ENCODE assay signal across 22 mouse cellular contexts in genomic region chr9:16512005-16512404, GRCm38 (mm10). TPM values are rescaled to one million over a fixed set of nuclear protein-coding genes. Genes with fewer than 3 reads are reported as not detected.
DNase-seq lines count a peak whose midpoint lies in the region; ATAC-seq and TF ChIP-seq lines count a peak whose summit lies in the region.
"Had no signal": no experiment of that assay in that cellular context is flagged by ENCODE, and none has a peak within 500 bp of the region (broad histone marks: within the 10 kb centered on the region; RNA-seq: fewer than 3 reads in every experiment).

No protein-coding gene starts in this region.

- H3K4me2 ChIP-seq in hindbrain, postnatal 0 days (ENCODE audit: low read depth, low read length), result no peak overlapping the region
- H3K4me2 ChIP-seq: embryonic facial prominence, embryonic 12.5 days; forebrain, embryonic 12.5 days; heart, embryonic 15.5 days; limb, embryonic 15.5 days had no signal

- DNase-seq in hindbrain, postnatal 0 days (ENCODE audit: low spot score), result peak; percentile 30
- no peak for DNase-seq in hindbrain, embryonic 10.5 days (ENCODE audit: low spot score)
- peak; percentile 8 for DNase-seq in lung, postnatal 36 days
- no peak for DNase-seq in lung, postnatal 25 days (ENCODE audit: low spot score)
- DNase-seq in brain, adult 2 months (ENCODE audit: low read depth, low spot score), result peak; percentile 21
- DNase-seq in brain, embryonic 14.5 days (ENCODE audit: low read depth), result peak; percentile 43
- no peak for DNase-seq in left cerebral cortex, postnatal 14 days (ENCODE audit: low spot score in 2 of 2)
- DNase-seq: cerebellum, adult 2 months; cerebellum, postnatal 25 days; gastrocnemius, postnatal 36 days; kidney, postnatal 4 days; retina, postnatal 1 day; right cerebral cortex, postnatal 25 days; spleen, adult 18-20 months had no signal

- no peaks in the 10 kb centered on the region for H3K9me3 ChIP-seq in hindbrain, postnatal 0 days (ENCODE audit: low read length)
- H3K9me3 ChIP-seq in hindbrain, embryonic 10.5 days, result no peaks in the 10 kb centered on the region
- H3K9me3 ChIP-seq: embryonic facial prominence, embryonic 12.5 days; forebrain, embryonic 12.5 days; heart, embryonic 15.5 days; limb, embryonic 15.5 days had no signal

- intact Hi-C loops in left cerebral cortex, postnatal 14 days (cut with DNase I), result no loop called here

- WGBS in hindbrain, postnatal 0 days, result 32% methylated on average over 1 of the region's 1 CpGs
- 55% methylated on average over 1 of the region's 1 CpGs for WGBS in hindbrain, embryonic 10.5 days

- H3K27ac ChIP-seq in hindbrain, postnatal 0 days, result no peak overlapping the region
- H3K27ac ChIP-seq in hindbrain, embryonic 10.5 days, result no peak overlapping the region
- H3K27ac ChIP-seq: embryonic facial prominence, embryonic 12.5 days; forebrain, embryonic 12.5 days; heart, embryonic 15.5 days; limb, embryonic 15.5 days; liver, embryonic 14.5 days had no signal

- no peak overlapping the region for H3K9ac ChIP-seq in hindbrain, postnatal 0 days (replicated peaks; ENCODE audit: low read length)
- H3K9ac ChIP-seq: embryonic facial prominence, embryonic 12.5 days; forebrain, embryonic 12.5 days; heart, embryonic 15.5 days; limb, embryonic 15.5 days; liver, embryonic 14.5 days had no signal

- ATAC-seq in hindbrain, postnatal 0 days, result no peak
- ATAC-seq: intestine, postnatal 0 days had no signal

- no peak for TF ChIP-seq POLR2A in brain, embryonic 14.5 days (IDR thresholded peaks at IDR 0.05; ENCODE audit: borderline replicate concordance, extremely low read depth, insufficient read depth, insufficient read length, poor library complexity, severe bottlenecking)

- no peaks in the 10 kb centered on the region for H3K4me1 ChIP-seq in hindbrain, postnatal 0 days (ENCODE audit: insufficient read depth, low read length)
- H3K4me1 ChIP-seq in hindbrain, embryonic 10.5 days (replicated peaks), result no peaks in the 10 kb centered on the region
- H3K4me1 ChIP-seq: embryonic facial prominence, embryonic 12.5 days; forebrain, embryonic 12.5 days; heart, embryonic 15.5 days; limb, embryonic 15.5 days had no signal

- no peak for TF ChIP-seq CTCF in hindbrain, postnatal 0 days (IDR thresholded peaks at IDR 0.05; ENCODE audit: low read depth)
- TF ChIP-seq CTCF in brain, embryonic 14.5 days (IDR thresholded peaks at IDR 0.05; ENCODE audit: borderline replicate concordance, extremely low read depth, insufficient read depth, insufficient read length), result no peak

- H3K4me3 ChIP-seq in hindbrain, postnatal 0 days (ENCODE audit: low read length), result no peak overlapping the region
- H3K4me3 ChIP-seq in hindbrain, embryonic 10.5 days, result no peak overlapping the region
- H3K4me3 ChIP-seq: embryonic facial prominence, embryonic 12.5 days; erythroblast, embryonic 14.5 days; forebrain, embryonic 12.5 days; heart, embryonic 15.5 days; limb, embryonic 15.5 days had no signal

- H3K27me3 ChIP-seq in hindbrain, postnatal 0 days (ENCODE audit: insufficient read depth, low read length), result no peaks in the 10 kb centered on the region
- no peaks in the 10 kb centered on the region for H3K27me3 ChIP-seq in hindbrain, embryonic 10.5 days (ENCODE audit: insufficient read depth, poor library complexity, severe bottlenecking)
- H3K27me3 ChIP-seq: embryonic facial prominence, embryonic 12.5 days; forebrain, embryonic 12.5 days; heart, embryonic 15.5 days; limb, embryonic 15.5 days had no signal

- no peaks in the 10 kb centered on the region for H3K36me3 ChIP-seq in hindbrain, postnatal 0 days (ENCODE audit: insufficient read depth, low read length)
- no peaks in the 10 kb centered on the region for H3K36me3 ChIP-seq in hindbrain, embryonic 10.5 days
- H3K36me3 ChIP-seq: embryonic facial prominence, embryonic 12.5 days; forebrain, embryonic 12.5 days; heart, embryonic 15.5 days; limb, embryonic 15.5 days had no signal

RNA-seq across cellular contexts. Expression of gene Fat3, which starts 10.9 kb away (rescaled TPM):
- total RNA-seq in hindbrain, postnatal 0 days (2014; rRNA removed), result 36.4 and 37.3 TPM in 2 replicates
- 4.4 and 4.7 TPM in 2 replicates for polyA plus RNA-seq in hindbrain, postnatal 0 days (2015; fragmentation: Nextera tagmentation; extraction: Ambion mirVana)
- 5.9 and 6.5 TPM in 2 replicates for polyA plus RNA-seq in hindbrain, embryonic 10.5 days (2016; fragmentation: Nextera tagmentation; extraction: Ambion mirVana)
- polyA plus RNA-seq in brain, embryonic 14.5 days (2012; rRNA removed), result 31.5 and 42.0 TPM in 2 replicates
- total RNA-seq in left cerebral cortex, postnatal 14 days (2021), result 10 to 100 TPM; 61.3 to 69.1 TPM
- polyA plus RNA-seq: C2C12 had no signal

Comparison
In these comparisons a context has a peak if more than half of its experiments do, and no peak if none do; other contexts are left out.
1. DNase-seq: peak in hindbrain, postnatal 0 days (single experiment), lung, postnatal 36 days (single experiment), brain, adult 2 months (single experiment) and brain, embryonic 14.5 days (single experiment); none in hindbrain, embryonic 10.5 days (single experiment), lung, postnatal 25 days (single experiment) and left cerebral cortex, postnatal 14 days (0 of 2).